Mouse (Mus musculus) 3134 (cell line): Measurements from ENCODE around the gene Ppcdc.
A peak's percentile ranks its signal among the peaks of the same experiment; 100 is the strongest.

Experiments used
- DNase-seq: peaks from one replicate; pipeline ENCODE4 v3.0.0-alpha.2; 2011; ENCODE audit warnings: low spot score; ENCODE audit not compliant: insufficient read length; ENCODE audit errors: extremely low read depth

Gene Ppcdc

GRCm38 (mm10) chr9:57384621-57385020 is 55.3 kb downstream of the Ppcdc start:
- no peak for DNase-seq

- no peak for DNase-seq
These were observed 78.9 kb downstream of the Ppcdc start for GRCm38 (mm10) chr9:57360999-57361398.

- DNase-seq: no peak
These were observed 85.3 kb downstream of the Ppcdc start for GRCm38 (mm10) chr9:57354377-57355183.

GRCm38 (mm10) chr9:57351277-57351676 is 88.6 kb downstream of the Ppcdc start:
- DNase-seq: no peak

GRCm38 (mm10) chr9:57345902-57346301 is 94.0 kb downstream of the Ppcdc start:
- DNase-seq: no peak

GRCm38 (mm10) chr9:57343752-57344151 is 96.2 kb downstream of the Ppcdc start:
- DNase-seq: no peak

- DNase-seq: no peak
These were observed 96.9 kb downstream of the Ppcdc start for GRCm38 (mm10) chr9:57342906-57343474.

- no peak for DNase-seq
These were observed 97.7 kb downstream of the Ppcdc start for GRCm38 (mm10) chr9:57342186-57342585.

- DNase-seq: no peak
These were observed 99.6 kb downstream of the Ppcdc start for GRCm38 (mm10) chr9:57340361-57340760.

- DNase-seq: peak; percentile 74
These were observed 100.2 kb downstream of the Ppcdc start for GRCm38 (mm10) chr9:57339577-57340210.

- no peak for DNase-seq
These were observed 101.2 kb downstream of the Ppcdc start for GRCm38 (mm10) chr9:57338706-57339105.
